Mouse (Mus musculus) CD4-positive, CD25-positive, alpha-beta regulatory T cell, adult 2 months (primary cell): ENCODE measurements around the gene Kremen1.

Experiments
- DNase-seq: peaks from one replicate; pipeline ENCODE4 v3.0.0-alpha.2; 2012; ENCODE audit warnings: low read depth, low spot score

The Kremen1 gene

GRCm38 (mm10) chr11:5269846-5270461, 8.6 kb upstream of the Kremen1 start:
- no peak for DNase-seq

DNA sequence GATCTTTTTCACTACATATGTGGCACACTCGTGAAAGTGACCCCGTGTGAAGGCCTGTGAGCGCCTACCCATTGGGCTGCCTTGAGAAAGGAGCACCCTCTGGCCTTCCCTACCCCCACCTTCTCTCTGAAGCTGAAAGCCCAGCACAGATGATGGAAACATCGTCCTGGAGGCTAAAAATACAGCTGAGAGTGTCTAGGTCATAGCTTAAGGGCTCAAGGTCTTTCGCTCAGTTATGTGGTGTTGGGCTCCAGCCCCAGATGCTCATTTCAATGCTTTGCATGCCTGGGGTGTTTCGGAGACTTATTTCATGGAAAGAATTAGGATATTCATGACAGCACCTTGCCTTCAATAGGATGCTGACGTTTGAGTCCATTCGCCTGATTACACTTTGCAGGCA, 4.4 kb upstream of the Kremen1 start:
- no peak for DNase-seq

GRCm38 (mm10) chr11:5263078-5263730, 1.8 kb upstream of the Kremen1 start:
- no peak for DNase-seq

- peak; percentile 68 for DNase-seq
Observed at GRCm38 (mm10) chr11:5260942-5261459, 357 bp downstream of the Kremen1 start.

GRCm38 (mm10) chr11:5259944-5260598, 1.3 kb downstream of the Kremen1 start:
- DNase-seq, result peak; percentile 57

- no peak for DNase-seq
Observed at GRCm38 (mm10) chr11:5258036-5258435, 3.3 kb downstream of the Kremen1 start.

DNA sequence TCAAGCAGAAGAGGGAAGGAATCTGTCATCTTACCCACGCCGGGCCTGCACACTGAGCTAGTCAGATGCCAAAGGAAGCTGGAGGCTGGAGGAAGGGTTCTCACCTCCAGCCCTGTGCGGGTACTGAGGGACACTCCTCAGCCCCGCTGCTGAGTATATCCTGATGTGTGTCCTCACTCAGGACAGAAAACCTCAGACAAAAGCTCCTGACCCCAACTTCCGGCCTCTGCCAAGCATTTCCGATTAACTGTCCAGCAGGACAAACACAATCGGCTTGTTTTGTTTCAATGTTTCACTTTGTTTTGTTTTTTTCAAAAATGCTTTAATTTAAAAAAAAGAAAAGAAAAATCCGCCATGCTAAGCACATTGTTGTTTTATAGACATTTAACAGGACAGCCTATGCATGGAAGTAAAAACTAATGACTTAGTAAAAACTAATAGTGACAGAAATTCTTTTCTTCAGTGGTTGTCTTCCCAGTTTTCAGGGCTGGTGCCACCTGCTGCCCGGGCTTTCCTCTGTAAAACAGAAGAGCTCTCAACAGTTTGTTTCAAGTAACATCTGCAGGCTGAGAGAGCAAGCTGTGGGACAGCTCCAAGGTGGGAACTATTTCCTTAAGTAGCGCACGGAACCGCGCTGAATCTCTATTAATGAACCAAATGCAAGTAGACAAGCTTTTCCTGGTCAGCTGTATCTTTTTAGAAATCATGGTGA, 4.1 kb downstream of the Kremen1 start:
- DNase-seq, result no peak

DNA sequence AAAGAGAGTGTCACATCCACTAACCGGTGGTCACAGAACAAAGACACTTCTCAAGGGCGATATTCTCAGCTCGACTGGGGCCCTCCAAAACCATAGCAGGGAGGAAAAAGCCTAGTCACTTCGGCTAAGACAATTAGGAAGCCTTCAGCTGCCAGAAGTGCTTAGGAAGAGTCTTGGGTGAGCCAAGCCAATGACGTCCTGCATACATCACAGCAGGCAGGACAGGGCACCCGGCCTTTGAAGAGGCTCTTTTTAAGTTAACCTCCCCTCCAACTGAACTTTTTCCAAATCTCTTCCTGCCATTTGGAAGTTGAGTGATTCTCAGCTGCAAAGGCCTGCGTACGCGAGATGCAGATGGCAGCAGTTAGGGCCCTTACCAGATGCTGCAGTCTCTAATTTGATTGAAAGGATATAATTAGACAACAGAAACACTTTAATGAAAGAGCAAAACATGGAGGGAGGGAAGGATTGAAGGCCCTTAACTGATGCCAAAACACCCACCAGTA, 5.8 kb downstream of the Kremen1 start:
- DNase-seq, result no peak

GRCm38 (mm10) chr11:5254016-5254415, 7.3 kb downstream of the Kremen1 start:
- no peak for DNase-seq

- peak; percentile 45 for DNase-seq
Observed at GRCm38 (mm10) chr11:5253528-5253927, 7.8 kb downstream of the Kremen1 start.

GRCm38 (mm10) chr11:5252727-5253126, 8.6 kb downstream of the Kremen1 start:
- no peak for DNase-seq

DNA sequence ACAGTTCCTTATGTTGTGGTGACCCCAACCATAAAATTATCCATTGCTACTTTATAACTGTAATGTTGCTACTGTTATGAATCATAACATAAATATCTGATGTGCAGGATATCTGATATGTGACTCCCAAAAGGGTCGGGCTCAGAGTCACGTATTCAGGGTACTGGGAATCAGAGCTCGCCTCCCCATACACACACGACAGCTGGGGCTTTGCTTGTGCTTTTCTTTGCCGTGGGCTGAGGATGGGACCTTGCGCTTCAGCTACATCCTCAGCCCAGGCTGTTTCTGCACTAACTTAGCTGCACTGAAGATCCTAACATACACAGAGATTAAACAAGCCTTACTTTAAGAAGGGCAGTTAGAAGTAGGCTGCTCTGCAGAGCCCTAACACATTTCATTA, 10.2 kb downstream of the Kremen1 start:
- DNase-seq, result no peak

- no peak for DNase-seq
Observed at GRCm38 (mm10) chr11:5248200-5248599, 13.2 kb downstream of the Kremen1 start.

DNA sequence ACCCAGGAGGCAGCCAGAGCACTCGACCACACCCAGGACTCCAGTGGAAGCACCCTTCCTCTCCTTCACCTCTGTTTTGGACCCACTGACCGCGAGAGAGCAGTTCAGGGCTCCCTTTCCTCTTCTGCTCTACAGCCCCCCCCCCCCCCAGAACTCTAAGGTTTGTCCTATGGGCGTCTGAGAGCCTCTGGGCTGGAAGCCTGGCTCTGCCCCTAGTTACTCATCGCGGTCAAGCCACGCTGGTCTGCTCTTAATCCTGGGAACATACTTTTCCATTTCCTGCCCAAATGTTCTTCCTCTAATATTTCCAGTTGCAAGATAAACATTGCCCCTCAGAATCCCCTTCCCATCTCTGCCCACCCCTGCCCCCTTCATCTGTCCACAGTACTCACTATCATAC, 15.9 kb downstream of the Kremen1 start:
- no peak for DNase-seq

GRCm38 (mm10) chr11:5244749-5245130, 16.6 kb downstream of the Kremen1 start:
- no peak for DNase-seq

DNA sequence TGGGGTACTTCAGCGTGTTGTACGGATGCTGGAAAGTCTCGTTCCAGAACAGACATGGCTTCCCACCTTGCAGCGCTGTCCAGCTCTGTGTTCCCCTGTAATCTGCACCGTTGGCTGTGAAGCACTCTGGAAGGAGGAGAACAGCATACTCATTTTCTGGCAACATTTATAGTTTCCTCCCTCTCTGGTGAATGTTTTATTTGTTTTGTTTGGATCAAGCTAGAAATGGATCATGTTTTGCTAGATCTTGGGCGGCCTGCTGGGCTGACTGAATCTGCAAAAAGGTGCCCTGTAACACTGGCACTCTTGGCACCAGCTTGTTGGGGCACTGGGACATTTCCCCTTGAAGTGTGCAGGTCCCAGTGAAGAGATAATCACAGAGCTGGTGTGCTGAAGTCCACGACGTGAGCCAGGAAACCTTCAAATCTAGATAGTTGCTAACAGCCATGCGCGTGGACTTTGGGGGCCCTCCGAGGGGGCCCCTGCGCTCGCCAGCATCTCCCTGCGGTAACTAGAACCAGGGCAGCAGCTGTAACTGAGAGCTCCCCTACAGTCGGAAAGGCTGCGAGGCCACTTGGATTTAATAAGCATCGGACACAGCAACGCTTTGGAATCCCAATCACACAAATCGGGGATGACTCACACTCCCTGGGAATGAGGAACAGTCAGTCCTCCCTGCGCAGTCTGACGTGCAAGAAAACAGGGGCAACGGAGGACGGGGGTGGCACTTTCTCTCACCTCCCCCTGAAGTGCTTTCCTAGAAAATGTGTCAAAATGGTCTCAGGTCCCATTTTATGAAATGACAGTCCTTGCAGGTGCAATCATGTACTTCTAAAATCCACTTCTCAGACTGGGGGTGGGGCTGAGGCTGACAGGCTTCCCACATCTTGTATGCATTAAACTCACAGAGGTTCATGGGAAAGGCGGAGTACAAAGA, 17.3 kb downstream of the Kremen1 start:
- DNase-seq, result no peak

DNA sequence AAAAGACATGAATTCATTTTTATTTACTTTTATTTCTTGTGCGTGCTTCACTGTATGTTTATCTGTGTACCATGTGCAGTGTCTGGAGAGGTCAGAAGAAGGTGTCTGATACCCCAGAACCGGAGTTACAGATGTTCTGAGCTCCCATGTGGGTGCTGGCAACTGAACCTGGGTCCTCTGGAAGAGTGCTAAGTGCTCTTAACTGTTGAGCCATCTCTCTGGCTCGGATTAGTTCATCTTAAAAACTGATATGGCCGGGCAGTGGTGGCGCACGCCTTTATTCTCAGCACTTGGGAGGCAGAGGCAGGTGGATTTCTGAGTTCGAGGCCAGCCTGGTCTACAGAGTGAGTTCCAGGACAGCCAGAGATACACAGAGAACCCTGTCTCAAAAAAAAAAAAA, 18.1 kb downstream of the Kremen1 start:
- no peak for DNase-seq

- no peak for DNase-seq
Observed at GRCm38 (mm10) chr11:5242158-5242557, 19.2 kb downstream of the Kremen1 start.

DNA sequence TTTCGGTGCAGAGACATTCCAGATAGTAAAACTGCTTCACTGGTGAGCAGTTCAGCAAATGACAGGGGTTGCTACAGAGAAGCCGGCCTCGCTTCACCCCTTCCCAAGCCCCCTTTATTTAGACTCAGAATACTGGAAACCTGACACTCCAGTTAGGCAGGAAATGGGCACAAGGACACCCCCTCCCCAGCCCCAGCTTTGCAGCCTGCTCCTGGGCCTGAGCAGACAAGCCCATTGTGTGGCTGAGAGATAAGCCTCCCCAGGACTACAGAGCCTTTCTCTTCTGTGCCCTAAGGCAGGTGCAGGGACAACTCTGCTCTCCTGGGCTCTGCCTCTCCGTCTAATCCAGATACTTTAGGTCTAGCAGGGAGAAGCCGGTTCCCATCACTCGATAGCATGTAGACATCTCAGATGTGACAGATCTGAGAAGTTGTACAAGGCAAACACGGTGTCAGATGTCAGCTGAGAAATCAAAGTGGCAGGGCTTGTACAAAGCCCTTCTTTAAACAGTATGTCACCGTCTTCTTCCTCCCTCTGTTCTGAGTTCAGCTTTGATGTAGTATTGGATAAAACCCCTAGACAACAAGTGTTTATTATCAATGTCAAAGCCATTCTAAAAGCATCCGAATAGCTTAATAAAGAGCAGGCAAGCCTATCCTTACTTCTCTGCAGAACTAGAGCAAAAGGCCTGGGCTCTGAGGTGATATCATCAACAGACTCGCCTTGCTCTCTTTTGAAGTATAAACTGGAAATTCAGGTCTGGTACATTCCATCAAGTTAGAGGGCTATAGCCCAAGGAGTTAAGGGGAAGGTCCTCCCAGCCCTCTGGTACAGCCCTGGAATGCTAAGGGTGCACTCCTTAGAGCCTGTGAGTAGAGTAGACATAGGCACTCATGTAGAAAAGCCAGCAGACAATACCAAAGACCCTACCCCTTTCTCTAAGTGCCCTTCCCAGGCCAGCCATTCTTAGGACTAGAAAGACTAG, 21.4 kb downstream of the Kremen1 start:
- no peak for DNase-seq
